Mouse (Mus musculus) liver, embryonic 14.5 days (tissue): ENCODE data around the gene Grcc10.

Source experiments
- CTCF ChIP-seq: IDR thresholded peaks from 2 replicates; pipeline ENCODE4 v1.5.1; 2016; ENCODE audit warnings: antibody characterized with exemption, low read depth, control low read depth
- EP300 ChIP-seq: IDR thresholded peaks from 2 replicates; pipeline ENCODE4 v1.6.1; 2016; ENCODE audit warnings: antibody characterized with exemption, low read depth

- TF ChIP-seq CTCF (peak; percentile 57), EP300 (peak; percentile 71)
Measured at GRCm38 (mm10) chr6:124719354-124719978, 21.7 kb downstream of the Grcc10 start.
